ENCODE assay signal across 10 mouse cellular contexts in the genomic region with DNA sequence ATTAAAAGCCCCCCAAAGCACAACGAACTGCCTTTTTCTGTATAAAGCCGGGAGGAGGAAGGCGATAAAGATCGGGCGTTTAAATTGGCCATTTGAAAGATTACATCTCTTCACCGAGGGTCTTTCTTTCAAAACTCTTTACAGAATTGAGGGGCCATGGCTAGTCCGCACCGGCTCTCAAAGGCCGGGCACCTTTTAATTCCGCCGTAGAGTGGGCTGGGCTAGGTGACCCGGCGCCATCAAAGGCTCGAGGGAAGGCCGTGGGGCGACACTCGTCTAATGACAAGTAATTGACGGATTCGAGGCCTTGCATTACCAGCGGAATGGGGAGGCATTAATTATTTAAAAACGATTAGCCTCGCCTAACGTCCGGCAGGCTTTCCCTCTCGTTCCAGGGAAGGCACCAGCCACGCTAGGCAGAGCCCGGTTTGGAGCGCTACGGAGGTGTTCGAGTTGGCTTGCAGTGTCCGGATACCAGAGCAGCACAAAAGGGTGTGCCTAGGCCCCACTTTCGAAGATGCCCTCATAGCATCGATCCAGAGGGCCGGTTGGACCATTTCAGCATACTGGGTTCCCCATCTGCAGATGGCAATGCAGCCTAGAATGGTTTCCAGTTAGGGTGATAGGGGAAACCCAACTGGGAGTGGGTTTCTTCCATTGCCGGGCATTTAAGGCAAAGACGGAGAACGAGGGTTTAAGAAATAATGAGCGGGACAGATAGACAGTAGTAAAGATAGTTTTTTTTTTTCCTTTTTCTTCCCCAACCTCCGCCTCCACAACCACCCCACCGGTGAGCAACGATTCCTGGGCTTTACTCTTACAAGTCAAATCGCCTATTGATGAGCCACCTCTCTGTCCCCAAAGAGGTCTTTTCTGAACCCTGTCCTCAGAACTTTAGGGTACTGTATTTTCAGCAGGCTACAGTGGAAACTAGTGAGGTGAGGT. TPM values are rescaled to one million over a fixed set of nuclear protein-coding genes. Genes with fewer than 3 reads are reported as not detected.
DNase-seq lines count a peak whose midpoint lies in the region; ATAC-seq and TF ChIP-seq lines count a peak whose summit lies in the region.
"Had no signal": no experiment of that assay in that cellular context is flagged by ENCODE, and none has a peak within 500 bp of the region (broad histone marks: within the 10 kb centered on the region; RNA-seq: fewer than 3 reads in every experiment).

No protein-coding gene starts in this region.

- DNase-seq in hindbrain, postnatal 0 days (ENCODE audit: low spot score) = no peak
- DNase-seq in intestine, embryonic 14.5 days (ENCODE audit: low spot score) = peak; percentile 69
- DNase-seq in liver, embryonic 13.5 days = no peak
- DNase-seq in gastrocnemius, postnatal 25 days = no peak
- DNase-seq in kidney, adult 18-20 months = no peak
- DNase-seq: layer of hippocampus, adult 9-11 months had no signal

- ATAC-seq in hindbrain, embryonic 12.5 days (ENCODE audit: low FRiP score) = no peak
- ATAC-seq in hindbrain, postnatal 0 days = no peak
- no peak for ATAC-seq in intestine, embryonic 14.5 days (replicated peaks; ENCODE audit: low FRiP score, low TSS enrichment, low read depth)
- no peak for ATAC-seq in liver, embryonic 13.5 days (ENCODE audit: low read depth)
- no peak for ATAC-seq in midbrain, embryonic 16.5 days

- no peaks in the 10 kb centered on the region for H3K36me3 ChIP-seq in hindbrain, embryonic 12.5 days
- H3K36me3 ChIP-seq in hindbrain, postnatal 0 days (ENCODE audit: insufficient read depth, low read length) = no peaks in the 10 kb centered on the region
- no peaks in the 10 kb centered on the region for H3K36me3 ChIP-seq in intestine, embryonic 14.5 days (ENCODE audit: control insufficient read depth, insufficient read depth, low read length)
- no peaks in the 10 kb centered on the region for H3K36me3 ChIP-seq in liver, embryonic 13.5 days
- no peaks in the 10 kb centered on the region for H3K36me3 ChIP-seq in midbrain, embryonic 16.5 days (ENCODE audit: control insufficient read depth, insufficient read depth, low read length)
- H3K36me3 ChIP-seq: neural tube, embryonic 13.5 days had no signal

- no peak overlapping the region for H3K27ac ChIP-seq in hindbrain, embryonic 12.5 days
- no peak overlapping the region for H3K27ac ChIP-seq in hindbrain, postnatal 0 days
- H3K27ac ChIP-seq in intestine, embryonic 14.5 days (ENCODE audit: low read depth) = no peak overlapping the region
- no peak overlapping the region for H3K27ac ChIP-seq in liver, embryonic 13.5 days
- 0 out of 2 replicates have a peak overlapping the region, but pooled peaks have one; percentile 24 for H3K27ac ChIP-seq in midbrain, embryonic 16.5 days (ENCODE audit: low read length)
- H3K27ac ChIP-seq: neural tube, embryonic 13.5 days had no signal

- TF ChIP-seq CTCF in hindbrain, postnatal 0 days (IDR thresholded peaks at IDR 0.05; ENCODE audit: low read depth) = no peak

- H3K9ac ChIP-seq in hindbrain, embryonic 12.5 days = no peak overlapping the region
- H3K9ac ChIP-seq in hindbrain, postnatal 0 days (replicated peaks; ENCODE audit: low read length) = no peak overlapping the region
- H3K9ac ChIP-seq in intestine, embryonic 14.5 days (ENCODE audit: low read length) = no peak overlapping the region
- peak overlapping the region; percentile 51; the same call in 1 of the 2 replicates for H3K9ac ChIP-seq in liver, embryonic 13.5 days
- no peak overlapping the region for H3K9ac ChIP-seq in midbrain, embryonic 16.5 days (ENCODE audit: low read depth, low read length)
- H3K9ac ChIP-seq: neural tube, embryonic 13.5 days had no signal

- H3K4me3 ChIP-seq in hindbrain, embryonic 12.5 days = peak overlapping the region; percentile 10; the same call in 1 of the 2 replicates
- no peak overlapping the region for H3K4me3 ChIP-seq in hindbrain, postnatal 0 days (ENCODE audit: low read length)
- H3K4me3 ChIP-seq in intestine, embryonic 14.5 days (ENCODE audit: low read depth, low read length) = no peak overlapping the region
- peak overlapping the region; percentile 48 for H3K4me3 ChIP-seq in liver, embryonic 13.5 days (replicated peaks)
- H3K4me3 ChIP-seq in midbrain, embryonic 16.5 days (ENCODE audit: low read depth, low read length) = no peak overlapping the region
- H3K4me3 ChIP-seq: neural tube, embryonic 13.5 days had no signal

- no peak overlapping the region for H3K4me2 ChIP-seq in hindbrain, embryonic 12.5 days (replicated peaks)
- H3K4me2 ChIP-seq in hindbrain, postnatal 0 days (ENCODE audit: low read depth, low read length) = no peak overlapping the region
- H3K4me2 ChIP-seq in intestine, embryonic 14.5 days (ENCODE audit: low read length) = peak overlapping the region; percentile 38
- peak overlapping the region; percentile 46 for H3K4me2 ChIP-seq in liver, embryonic 13.5 days
- 0 out of 2 replicates have a peak overlapping the region, but pooled peaks have one; percentile 4 for H3K4me2 ChIP-seq in midbrain, embryonic 16.5 days (ENCODE audit: low read length)
- H3K4me2 ChIP-seq: neural tube, embryonic 13.5 days had no signal

- no peaks in the 10 kb centered on the region for H3K4me1 ChIP-seq in hindbrain, embryonic 12.5 days
- H3K4me1 ChIP-seq in hindbrain, postnatal 0 days (ENCODE audit: insufficient read depth, low read length) = no peaks in the 10 kb centered on the region
- no peaks in the 10 kb centered on the region for H3K4me1 ChIP-seq in intestine, embryonic 14.5 days (replicated peaks; ENCODE audit: control insufficient read depth, insufficient read depth, low read length)
- no peaks in the 10 kb centered on the region for H3K4me1 ChIP-seq in liver, embryonic 13.5 days (replicated peaks)
- no peaks in the 10 kb centered on the region for H3K4me1 ChIP-seq in midbrain, embryonic 16.5 days (ENCODE audit: control insufficient read depth, insufficient read depth, low read length)
- H3K4me1 ChIP-seq: neural tube, embryonic 13.5 days had no signal

- H3K9me3 ChIP-seq in hindbrain, embryonic 12.5 days (replicated peaks) = no peaks in the 10 kb centered on the region
- no peaks in the 10 kb centered on the region for H3K9me3 ChIP-seq in hindbrain, postnatal 0 days (ENCODE audit: low read length)
- no peaks in the 10 kb centered on the region for H3K9me3 ChIP-seq in intestine, embryonic 14.5 days (ENCODE audit: control insufficient read depth, low read length)
- no peaks in the 10 kb centered on the region for H3K9me3 ChIP-seq in liver, embryonic 13.5 days (replicated peaks)
- H3K9me3 ChIP-seq in midbrain, embryonic 16.5 days (replicated peaks; ENCODE audit: control insufficient read depth, low read length, poor library complexity, severe bottlenecking) = no peaks in the 10 kb centered on the region
- H3K9me3 ChIP-seq: neural tube, embryonic 13.5 days had no signal

- WGBS in hindbrain, embryonic 12.5 days = under 1% methylated on average over 42 of the region's 42 CpGs
- WGBS in hindbrain, postnatal 0 days = 2% methylated on average over 42 of the region's 42 CpGs
- 5% methylated on average over 42 of the region's 42 CpGs for WGBS in intestine, embryonic 14.5 days
- WGBS in liver, embryonic 13.5 days (ENCODE audit: insufficient replicate concordance) = 3% methylated on average over 42 of the region's 42 CpGs
- under 1% methylated on average over 42 of the region's 42 CpGs for WGBS in midbrain, embryonic 16.5 days

- peaks cover 99% of the 10 kb centered on the region for H3K27me3 ChIP-seq in hindbrain, embryonic 12.5 days
- H3K27me3 ChIP-seq in hindbrain, postnatal 0 days (ENCODE audit: insufficient read depth, low read length) = peaks cover 96% of the 10 kb centered on the region
- peaks cover 100% of the 10 kb centered on the region for H3K27me3 ChIP-seq in intestine, embryonic 14.5 days (replicated peaks; ENCODE audit: control insufficient read depth, insufficient read depth, low read length)
- peaks cover 95% of the 10 kb centered on the region for H3K27me3 ChIP-seq in liver, embryonic 13.5 days
- H3K27me3 ChIP-seq in midbrain, embryonic 16.5 days (ENCODE audit: control insufficient read depth, insufficient read depth, low read depth, low read length) = peaks cover 80% of the 10 kb centered on the region

RNA-seq across cellular contexts. Expression of a gene that starts 8.1 kb away (rescaled TPM):
- 4.3 and 5.2 TPM in 2 replicates for polyA plus RNA-seq in hindbrain, embryonic 12.5 days (2016; fragmentation: Nextera tagmentation; extraction: Ambion mirVana)
- total RNA-seq in hindbrain, postnatal 0 days (2014; rRNA removed) = 5.4 and 7.5 TPM in 2 replicates
- 0.38 and 0.58 TPM in 2 replicates for polyA plus RNA-seq in hindbrain, postnatal 0 days (2015; fragmentation: Nextera tagmentation; extraction: Ambion mirVana)
- 2.6 and 6.5 TPM in 2 replicates for polyA plus RNA-seq in intestine, embryonic 14.5 days (2014; fragmentation: Nextera tagmentation; extraction: Ambion mirVana)
- polyA plus RNA-seq in liver, embryonic 13.5 days (2015; fragmentation: Nextera tagmentation; extraction: Ambion mirVana) = 3.6 and 3.8 TPM in 2 replicates
- 1.9 and 4.1 TPM in 2 replicates for polyA plus RNA-seq in midbrain, embryonic 16.5 days (2015; fragmentation: Nextera tagmentation; extraction: Ambion mirVana)
- total RNA-seq in gastrocnemius, postnatal 25 days (2021) = not detected
- total RNA-seq: hematopoietic stem cell, adult 5-6 weeks had no signal

Comparison
In these comparisons a context has a peak if more than half of its experiments do, and no peak if none do; other contexts are left out.
1. H3K4me3 ChIP-seq: peak in hindbrain, embryonic 12.5 days (single experiment) and liver, embryonic 13.5 days (single experiment); none in hindbrain, postnatal 0 days (single experiment), intestine, embryonic 14.5 days (single experiment) and midbrain, embryonic 16.5 days (single experiment).
2. H3K4me2 ChIP-seq: peak in intestine, embryonic 14.5 days (single experiment), liver, embryonic 13.5 days (single experiment) and midbrain, embryonic 16.5 days (single experiment); none in hindbrain, embryonic 12.5 days (single experiment) and hindbrain, postnatal 0 days (single experiment).